9 mouse cellular contexts compared by ENCODE assay signal in genomic region chr13:95535461-95536116, GRCm38 (mm10). TPM values are rescaled to one million over a fixed set of nuclear protein-coding genes. Genes with fewer than 3 reads are reported as not detected.
DNase-seq lines count a peak whose midpoint lies in the region; ATAC-seq and TF ChIP-seq lines count a peak whose summit lies in the region.
"Had no signal": no experiment of that assay in that cellular context is flagged by ENCODE, and none has a peak within 500 bp of the region (broad histone marks: within the 10 kb centered on the region; RNA-seq: fewer than 3 reads in every experiment).

No protein-coding gene starts in this region.

- no peaks in the 10 kb centered on the region for H3K36me3 ChIP-seq in forebrain, embryonic 10.5 days (replicated peaks)
- H3K36me3 ChIP-seq in forebrain, embryonic 16.5 days (ENCODE audit: control insufficient read depth, insufficient read depth), result no peaks in the 10 kb centered on the region
- no peaks in the 10 kb centered on the region for H3K36me3 ChIP-seq in embryonic facial prominence, embryonic 12.5 days
- H3K36me3 ChIP-seq in lung, embryonic 14.5 days (ENCODE audit: insufficient read depth), result no peaks in the 10 kb centered on the region

- no peak overlapping the region; the same call in 1 of the 2 replicates for H3K4me2 ChIP-seq in forebrain, embryonic 16.5 days (ENCODE audit: low read length)
- H3K4me2 ChIP-seq in embryonic facial prominence, embryonic 12.5 days (replicated peaks), result 0 out of 2 replicates have a peak overlapping the region, but pooled peaks have one; percentile 9
- H3K4me2 ChIP-seq in lung, embryonic 14.5 days, result peak overlapping the region; percentile 36

- TF ChIP-seq CTCF in lung, embryonic 14.5 days (IDR thresholded peaks at IDR 0.05; ENCODE audit: low read depth), result no peak

- 2% methylated on average over 11 of the region's 11 CpGs for WGBS in forebrain, embryonic 10.5 days
- WGBS in forebrain, embryonic 16.5 days, result 3% methylated on average over 11 of the region's 11 CpGs
- 5% methylated on average over 11 of the region's 11 CpGs for WGBS in embryonic facial prominence, embryonic 12.5 days
- WGBS in lung, embryonic 14.5 days, result 13% methylated on average over 11 of the region's 11 CpGs

- peaks cover 41% of the 10 kb centered on the region for H3K27me3 ChIP-seq in forebrain, embryonic 10.5 days (ENCODE audit: poor library complexity, severe bottlenecking)
- no peaks in the 10 kb centered on the region for H3K27me3 ChIP-seq in forebrain, embryonic 16.5 days (replicated peaks; ENCODE audit: control insufficient read depth, insufficient read depth, low read length)
- 0 out of 2 replicates have a peak, but pooled peaks cover 5% of the 10 kb centered on the region for H3K27me3 ChIP-seq in embryonic facial prominence, embryonic 12.5 days
- no peaks in the 10 kb centered on the region for H3K27me3 ChIP-seq in lung, embryonic 14.5 days (ENCODE audit: insufficient read depth, low read length)

- peak overlapping the region; percentile 14; the same call in 1 of the 2 replicates for H3K4me3 ChIP-seq in forebrain, embryonic 10.5 days
- no peak overlapping the region for H3K4me3 ChIP-seq in forebrain, embryonic 16.5 days (replicated peaks; ENCODE audit: low read length)
- no peak overlapping the region for H3K4me3 ChIP-seq in embryonic facial prominence, embryonic 12.5 days
- H3K4me3 ChIP-seq in lung, embryonic 14.5 days (ENCODE audit: low read depth, low read length), result no peak overlapping the region

- H3K4me1 ChIP-seq in forebrain, embryonic 10.5 days, result peaks cover 53% of the 10 kb centered on the region
- H3K4me1 ChIP-seq in forebrain, embryonic 16.5 days (replicated peaks; ENCODE audit: control insufficient read depth, insufficient read depth, low read length), result peaks cover 21% of the 10 kb centered on the region
- peaks cover 22% of the 10 kb centered on the region for H3K4me1 ChIP-seq in embryonic facial prominence, embryonic 12.5 days
- peaks cover 4% of the 10 kb centered on the region; the same call in 1 of the 2 replicates for H3K4me1 ChIP-seq in lung, embryonic 14.5 days (ENCODE audit: insufficient read depth)

- no peak overlapping the region for H3K9ac ChIP-seq in forebrain, embryonic 16.5 days (replicated peaks; ENCODE audit: low read depth, low read length)
- H3K9ac ChIP-seq in embryonic facial prominence, embryonic 12.5 days, result no peak overlapping the region
- no peak overlapping the region for H3K9ac ChIP-seq in lung, embryonic 14.5 days

- H3K9me3 ChIP-seq in forebrain, embryonic 10.5 days, result no peaks in the 10 kb centered on the region
- H3K9me3 ChIP-seq in forebrain, embryonic 16.5 days (ENCODE audit: control insufficient read depth, low read length), result no peaks in the 10 kb centered on the region
- H3K9me3 ChIP-seq in embryonic facial prominence, embryonic 12.5 days, result no peaks in the 10 kb centered on the region
- H3K9me3 ChIP-seq in lung, embryonic 14.5 days (ENCODE audit: low read depth, low read length), result no peaks in the 10 kb centered on the region

- H3K27ac ChIP-seq in forebrain, embryonic 10.5 days, result peak overlapping the region; percentile 77
- no peak overlapping the region for H3K27ac ChIP-seq in forebrain, embryonic 16.5 days (ENCODE audit: low read length)
- no peak overlapping the region for H3K27ac ChIP-seq in embryonic facial prominence, embryonic 12.5 days
- peak overlapping the region; percentile 71 for H3K27ac ChIP-seq in lung, embryonic 14.5 days (ENCODE audit: low read depth)

- peak; percentile 42 for DNase-seq in forebrain, embryonic 10.5 days (ENCODE audit: extremely low spot score, low spot score)
- DNase-seq in 3T3-L1 (ENCODE audit: low read depth, low spot score), result peak; percentile 63
- DNase-seq in lung, embryonic 14.5 days, result peak; percentile 73
- no peak for DNase-seq in cerebellum, adult 18-20 months
- no peak for DNase-seq in frontal cortex, postnatal 25 days (ENCODE audit: low spot score in 2 of 2)
- DNase-seq in adrenal gland, adult 18-20 months (ENCODE audit: low spot score in 2 of 2), result no peak
- DNase-seq: B cell, adult 2 months had no signal

- no peak; the same call in 1 of the 2 replicates for ATAC-seq in forebrain, embryonic 16.5 days
- ATAC-seq in embryonic facial prominence, embryonic 12.5 days (ENCODE audit: insufficient number of reproducible peaks, insufficient read depth, low FRiP score, low TSS enrichment), result no peak
- peak; percentile 83 for ATAC-seq in lung, embryonic 14.5 days (ENCODE audit: insufficient read depth)

RNA-seq across cellular contexts. Expression of gene F2rl1, which starts 10.6 kb away (rescaled TPM):
- polyA plus RNA-seq in forebrain, embryonic 10.5 days (2016; fragmentation: Nextera tagmentation; extraction: Ambion mirVana), result 0.16 TPM in 1 of 2 replicates, not detected in the other
- polyA plus RNA-seq in forebrain, embryonic 16.5 days (2015; fragmentation: Nextera tagmentation; extraction: Ambion mirVana), result 0.11 TPM in 1 of 2 replicates, not detected in the other
- polyA plus RNA-seq in embryonic facial prominence, embryonic 12.5 days (2016; fragmentation: Nextera tagmentation; extraction: Ambion mirVana), result 0.73 and 0.82 TPM in 2 replicates
- 4.1 and 4.5 TPM in 2 replicates for polyA plus RNA-seq in lung, embryonic 14.5 days (2014; fragmentation: Nextera tagmentation; extraction: Ambion mirVana)
- under 1 TPM; 0.10 to 0.45 TPM for total RNA-seq in adrenal gland, adult 18-20 months (2021)

RNA-seq across cellular contexts. Expression of gene S100z, which starts 57.1 kb away (rescaled TPM):
- polyA plus RNA-seq in forebrain, embryonic 10.5 days (2016; fragmentation: Nextera tagmentation; extraction: Ambion mirVana), result not detected in 2 replicates
- not detected in 2 replicates for polyA plus RNA-seq in forebrain, embryonic 16.5 days (2015; fragmentation: Nextera tagmentation; extraction: Ambion mirVana)
- polyA plus RNA-seq in embryonic facial prominence, embryonic 12.5 days (2016; fragmentation: Nextera tagmentation; extraction: Ambion mirVana), result 1.6 and 4.2 TPM in 2 replicates
- polyA plus RNA-seq in lung, embryonic 14.5 days (2014; fragmentation: Nextera tagmentation; extraction: Ambion mirVana), result 0.74 TPM in 1 of 2 replicates, not detected in the other
- not detected for total RNA-seq in adrenal gland, adult 18-20 months (2021)

Comparison
In these comparisons a context has a peak if more than half of its experiments do, and no peak if none do; other contexts are left out.
1. H3K27ac ChIP-seq: peak in forebrain, embryonic 10.5 days (single experiment) and lung, embryonic 14.5 days (single experiment); none in forebrain, embryonic 16.5 days (single experiment) and embryonic facial prominence, embryonic 12.5 days (single experiment).
2. DNase-seq: peak in forebrain, embryonic 10.5 days (single experiment), 3T3-L1 (single experiment) and lung, embryonic 14.5 days (single experiment); none in cerebellum, adult 18-20 months (0 of 2), frontal cortex, postnatal 25 days (0 of 2) and adrenal gland, adult 18-20 months (0 of 2).